Mouse (Mus musculus) hindbrain, embryonic 11.5 days (tissue): ENCODE measurements around the gene Spint2. TPM values are rescaled to one million over a fixed set of nuclear protein-coding genes. Genes with fewer than 3 reads are reported as not detected.

ENCODE experiments used
- ATAC-seq: fragments of 200-750 bp; cut with Nextera tagmentation; 2 replicates; pipeline ENCODE4 v1.8.0; 2017; ENCODE audit warnings: mild to moderate bottlenecking, moderate TSS enrichment, moderate library complexity; ENCODE audit not compliant: low FRiP score
- DNase-seq: peaks from one replicate; pipeline ENCODE4 v3.0.0-alpha.2; 2015; ENCODE audit warnings: low spot score
- H3K27ac ChIP-seq: fragments of 300-500 bp; sonication (generic); 2 replicates; pipeline ENCODE4 v1.5.1; 2014; ENCODE audit warnings: mild to moderate bottlenecking, low read depth, low read length
- H3K27me3 ChIP-seq: fragments of 300-500 bp; sonication (generic); 2 replicates; pipeline ENCODE4 v1.6.1; 2014; ENCODE audit warnings: mild to moderate bottlenecking, low read length, moderate library complexity, mixed read lengths; ENCODE audit not compliant: control insufficient read depth, insufficient read depth
- H3K36me3 ChIP-seq: fragments of 300-500 bp; sonication (generic); 2 replicates; pipeline ENCODE4 v1.6.1; 2014; ENCODE audit warnings: mild to moderate bottlenecking, low read length, moderate library complexity, mixed read lengths; ENCODE audit not compliant: control insufficient read depth, insufficient read depth
- H3K4me1 ChIP-seq: fragments of 300-500 bp; sonication (generic); replicated peaks from 2 replicates; pipeline ENCODE4 v1.6.1; 2014; ENCODE audit warnings: low read length, mixed read lengths; ENCODE audit not compliant: control insufficient read depth, insufficient read depth
- H3K4me2 ChIP-seq: fragments of 300-500 bp; sonication (generic); replicated peaks from 2 replicates; pipeline ENCODE4 v1.6.1; 2014; ENCODE audit warnings: mild to moderate bottlenecking, low read depth, low read length
- H3K4me3 ChIP-seq: fragments of 300-500 bp; sonication (generic); 2 replicates; pipeline ENCODE4 v1.5.1; 2014; ENCODE audit warnings: low read depth, low read length
- H3K9ac ChIP-seq: fragments of 300-500 bp; sonication (generic); 2 replicates; pipeline ENCODE4 v1.6.1; 2014; ENCODE audit warnings: low read depth, low read length
- H3K9me3 ChIP-seq: fragments of 300-500 bp; sonication (generic); 2 replicates; pipeline ENCODE4 v1.6.1; 2016; ENCODE audit warnings: low read length; ENCODE audit not compliant: control insufficient read depth
- WGBS: fragments of 180-500 bp; shearing (Covaris S2); extraction: QIAGEN DNeasy Blood & Tissue Kit; methylation state at CpG from one replicate; pipeline ENCODE4 v1.1.7; 2014; 5-methylcytosine and 5-hydroxymethylcytosine counted together
- polyA plus RNA-seq: library from polyadenylated mRNA; unstranded; fragments of >200 nt; fragmentation: Nextera tagmentation; extraction: Ambion mirVana; gene quantifications from 2 replicates; pipeline ENCODE4 v1.2.1, GENCODE M21; 2014

Gene Spint2
- polyA plus RNA-seq, 1 experiment from 2014 or later = 37.5 TPM

DNA sequence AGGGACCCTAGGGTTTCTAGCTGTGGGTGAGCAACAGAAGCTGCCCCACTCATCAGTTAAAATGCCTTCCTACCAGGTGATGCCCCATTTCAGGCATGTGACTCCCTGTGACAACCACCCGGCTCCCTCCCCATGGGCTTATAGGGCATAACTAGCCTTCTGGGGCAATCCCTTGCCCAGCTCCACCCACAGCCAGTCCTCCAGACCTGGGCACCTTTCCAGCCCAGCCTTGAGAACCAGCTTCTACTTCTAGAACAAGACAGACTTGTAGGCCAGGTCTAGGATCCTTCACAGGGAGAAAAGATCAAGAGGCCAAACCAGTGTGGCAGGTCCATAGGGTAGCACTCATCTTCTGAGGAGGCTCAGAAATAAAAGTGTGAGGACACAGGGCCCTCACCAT lies 24.3 kb downstream of the Spint2 start:
- Histone ChIP-seq H3K27me3 (no peaks in the 10 kb centered on the region), H3K9ac (no peak overlapping the region), H3K4me3 (no peak overlapping the region), H3K27ac (no peak overlapping the region), H3K4me2 (no peak overlapping the region), H3K36me3 (no peaks in the 10 kb centered on the region), H3K4me1 (peaks cover 2% of the 10 kb centered on the region; the same call in 1 of the 2 replicates), H3K9me3 (no peaks in the 10 kb centered on the region)
- 95% methylated on average over 1 of the region's 1 CpGs for WGBS
- ATAC-seq (no peak), DNase-seq (no peak)

DNA sequence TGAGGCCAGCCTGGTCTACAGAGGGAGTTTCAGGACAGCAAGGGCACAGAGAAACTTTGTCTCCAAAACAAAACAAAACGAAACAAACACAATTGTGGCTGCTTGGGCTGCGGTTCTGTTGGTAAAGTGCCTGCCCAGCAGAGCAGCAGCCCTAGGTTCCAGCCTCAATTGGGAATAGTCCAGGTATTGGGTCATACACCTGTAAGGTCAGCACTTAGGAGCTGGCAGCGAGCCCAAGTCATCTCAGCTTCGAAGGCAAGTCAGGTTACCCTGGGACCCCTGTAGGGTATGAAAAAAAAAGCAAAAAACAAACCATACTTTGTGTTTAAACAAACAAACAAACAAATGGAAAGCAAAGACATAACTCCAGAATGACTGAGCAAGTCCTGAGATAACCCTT lies 25.8 kb downstream of the Spint2 start:
- no peaks in the 10 kb centered on the region for H3K36me3 ChIP-seq
- 88% methylated on average over 4 of the region's 4 CpGs for WGBS
- H3K4me1 ChIP-seq = peaks cover 2% of the 10 kb centered on the region; the same call in 1 of the 2 replicates

DNA sequence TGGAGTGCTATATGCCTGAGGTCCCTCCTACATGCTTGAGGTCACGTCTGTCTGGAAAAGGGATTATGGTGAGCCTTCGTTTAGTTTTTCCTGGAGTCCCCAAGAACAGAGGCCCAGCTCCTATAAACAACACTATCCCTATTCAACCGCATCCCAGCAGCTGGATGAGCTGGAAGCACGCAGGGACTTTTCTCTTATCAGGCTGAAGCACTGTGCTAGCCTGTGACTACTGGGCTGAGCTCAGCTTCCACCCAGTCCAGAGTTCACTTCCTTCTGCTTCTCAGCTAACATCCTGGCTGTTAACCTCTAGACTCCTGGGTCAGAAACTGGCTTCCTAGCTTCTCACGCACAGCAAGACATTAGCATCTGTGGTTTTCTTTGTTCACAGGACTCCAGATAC lies 27.9 kb downstream of the Spint2 start:
- DNase-seq = no peak
- Histone ChIP-seq H3K9ac (no peak overlapping the region), H3K4me3 (no peak overlapping the region), H3K4me1 (peaks cover 2% of the 10 kb centered on the region; the same call in 1 of the 2 replicates), H3K27ac (no peak overlapping the region), H3K27me3 (no peaks in the 10 kb centered on the region), H3K36me3 (no peaks in the 10 kb centered on the region), H3K9me3 (no peaks in the 10 kb centered on the region), H3K4me2 (no peak overlapping the region)
- no peak for ATAC-seq
- 75% methylated on average over 5 of the region's 5 CpGs for WGBS

More for the DNA sequence above, 25.8 kb downstream of the Spint2 start:
- H3K4me3 ChIP-seq = no peak overlapping the region
- ATAC-seq = no peak
- H3K9me3 ChIP-seq = no peaks in the 10 kb centered on the region
- no peak overlapping the region for H3K27ac ChIP-seq
- H3K27me3 ChIP-seq = no peaks in the 10 kb centered on the region
- DNase-seq = no peak
- no peak overlapping the region for H3K4me2 ChIP-seq
- H3K9ac ChIP-seq = no peak overlapping the region

DNA sequence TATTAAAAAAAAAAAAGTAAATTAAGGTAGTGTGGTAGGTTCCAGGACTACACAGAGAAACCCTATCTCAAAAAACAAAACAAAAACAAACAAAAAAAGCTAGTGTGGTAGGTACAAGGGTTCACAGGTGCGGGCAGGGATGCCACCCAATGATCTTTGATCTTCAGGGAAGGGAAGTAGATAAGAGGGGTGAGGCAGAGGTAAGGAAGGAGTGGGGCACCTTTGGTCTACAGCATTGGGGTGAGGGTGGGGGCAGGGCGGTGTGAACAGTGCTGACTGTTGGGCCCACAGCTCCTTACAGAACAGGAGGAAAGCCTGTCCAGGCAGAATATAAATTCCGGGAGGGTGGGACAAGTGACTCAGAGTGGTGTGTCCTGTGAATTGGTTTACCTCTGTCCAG lies 30.5 kb downstream of the Spint2 start:
- no peak overlapping the region for H3K4me3 ChIP-seq
- H3K27me3 ChIP-seq = peaks cover 6% of the 10 kb centered on the region
- no peak overlapping the region for H3K9ac ChIP-seq
- DNase-seq (no peak), ATAC-seq (no peak)
- no peaks in the 10 kb centered on the region for H3K9me3 ChIP-seq
- no peak overlapping the region for H3K27ac ChIP-seq
- no peak overlapping the region for H3K4me2 ChIP-seq
- 82% methylated on average over 3 of the region's 3 CpGs for WGBS
- 0 out of 2 replicates have a peak, but pooled peaks cover 4% of the 10 kb centered on the region for H3K4me1 ChIP-seq
- H3K36me3 ChIP-seq = 0 out of 2 replicates have a peak, but pooled peaks cover 2% of the 10 kb centered on the region

DNA sequence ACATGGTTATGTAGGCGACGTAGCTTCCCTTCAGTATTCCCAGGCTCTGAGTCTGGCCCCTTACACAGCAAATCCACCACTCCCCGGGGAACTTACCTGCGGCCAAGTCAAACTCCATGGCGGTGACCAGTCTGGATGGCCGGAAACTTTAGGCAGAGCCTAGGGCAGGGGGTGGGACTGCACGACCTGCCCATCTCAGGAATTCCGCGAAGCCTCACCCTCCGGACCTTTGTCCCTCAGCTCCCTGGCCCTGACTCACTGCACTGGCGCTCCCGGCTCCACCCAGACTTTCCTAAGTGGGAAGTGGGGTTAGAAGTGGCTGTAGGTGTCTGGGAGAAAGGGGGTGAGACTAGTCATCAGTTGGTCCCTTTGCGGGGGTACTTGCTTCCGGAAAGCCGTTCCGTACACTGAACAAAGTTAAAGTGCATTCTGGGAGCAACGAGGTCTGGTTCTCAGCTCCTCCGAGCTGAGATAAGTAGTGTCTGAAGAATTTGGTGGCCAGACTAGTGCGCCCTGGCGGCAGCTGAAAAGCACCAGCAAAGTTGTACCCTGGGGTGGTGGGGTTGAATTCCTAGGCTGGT lies 33.4 kb downstream of the Spint2 start, which contains the start of gene 2200002D01Rik:
Gene 2200002D01Rik, minus strand, starts transcription at position 206 of the 581 bp plus-strand sequence.
- Histone ChIP-seq H3K27ac (no peak within 1 kb of the TSS), H3K36me3 (0 out of 2 replicates have a peak, but pooled peaks cover 2% of the 10 kb centered on the region), H3K4me3 (peak within 1 kb of the TSS; percentile 18; the same call in 1 of the 2 replicates), H3K4me2 (peak within 1 kb of the TSS; percentile 35), H3K9me3 (no peaks in the 10 kb centered on the region), H3K9ac (peak within 1 kb of the TSS; percentile 32), H3K27me3 (peaks cover 6% of the 10 kb centered on the region), H3K4me1 (0 out of 2 replicates have a peak, but pooled peaks cover 4% of the 10 kb centered on the region)
- DNase-seq = peak; percentile 39
- 8% methylated on average over 20 of the region's 20 CpGs for WGBS
- no peak for ATAC-seq

GRCm38 (mm10) chr7:29247706-29248105 lies 34.0 kb downstream of the Spint2 start:
- DNase-seq (peak; percentile 37), ATAC-seq (peak; percentile 41; the same call in 1 of the 2 replicates)
- no peak overlapping the region for H3K27ac ChIP-seq
- 12% methylated on average over 19 of the region's 19 CpGs for WGBS
- no peak overlapping the region; the same call in 1 of the 2 replicates for H3K9ac ChIP-seq
- peak overlapping the region; percentile 35 for H3K4me2 ChIP-seq
- H3K4me3 ChIP-seq = peak overlapping the region; percentile 18; the same call in 1 of the 2 replicates
- H3K4me1 ChIP-seq = 0 out of 2 replicates have a peak, but pooled peaks cover 4% of the 10 kb centered on the region
- peaks cover 6% of the 10 kb centered on the region for H3K27me3 ChIP-seq
- H3K36me3 ChIP-seq = 0 out of 2 replicates have a peak, but pooled peaks cover 2% of the 10 kb centered on the region
- H3K9me3 ChIP-seq = no peaks in the 10 kb centered on the region

DNA sequence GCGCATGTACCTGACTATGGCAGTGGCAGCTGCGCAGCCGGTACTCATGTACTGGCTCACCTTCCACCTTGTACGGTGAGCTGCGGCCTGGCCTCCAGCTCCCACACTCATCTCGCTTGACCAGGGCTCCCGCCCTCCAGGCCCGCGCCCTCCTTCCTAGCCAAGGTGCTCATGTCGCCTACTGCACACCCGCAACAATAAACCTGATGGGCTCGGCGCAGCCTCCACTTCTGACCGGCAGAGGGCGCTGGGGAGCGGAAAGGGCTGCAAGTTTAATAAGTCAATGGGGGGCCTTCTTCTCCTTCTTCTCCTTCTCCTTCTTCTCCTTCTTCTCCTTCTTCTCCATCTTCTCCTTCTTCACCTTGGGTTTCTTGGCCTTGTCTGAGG lies 34.4 kb downstream of the Spint2 start:
- H3K27me3 ChIP-seq = peaks cover 6% of the 10 kb centered on the region
- no peak overlapping the region for H3K9ac ChIP-seq
- peak overlapping the region; percentile 35 for H3K4me2 ChIP-seq
- DNase-seq = peak; percentile 87
- H3K27ac ChIP-seq = no peak overlapping the region
- H3K4me3 ChIP-seq = no peak overlapping the region
- ATAC-seq = 0 out of 2 replicates have a peak, but pooled peaks have one; percentile 33
- WGBS = 27% methylated on average over 16 of the region's 16 CpGs
- H3K36me3 ChIP-seq = 0 out of 2 replicates have a peak, but pooled peaks cover 2% of the 10 kb centered on the region
- 0 out of 2 replicates have a peak, but pooled peaks cover 4% of the 10 kb centered on the region for H3K4me1 ChIP-seq
- H3K9me3 ChIP-seq = no peaks in the 10 kb centered on the region

- ATAC-seq = no peak
Measured at GRCm38 (mm10) chr7:29246619-29247313, 34.9 kb downstream of the Spint2 start.

More at GRCm38 (mm10) chr7:29246619-29247313, 34.9 kb downstream of the Spint2 start:
- Histone ChIP-seq H3K27ac (no peak overlapping the region), H3K9me3 (no peaks in the 10 kb centered on the region), H3K27me3 (peaks cover 6% of the 10 kb centered on the region), H3K4me2 (no peak overlapping the region), H3K9ac (no peak overlapping the region), H3K4me3 (no peak overlapping the region), H3K4me1 (0 out of 2 replicates have a peak, but pooled peaks cover 4% of the 10 kb centered on the region), H3K36me3 (0 out of 2 replicates have a peak, but pooled peaks cover 2% of the 10 kb centered on the region)
- 85% methylated on average over 21 of the region's 21 CpGs for WGBS
- DNase-seq = no peak
